Mouse (Mus musculus) liver, embryonic 15.5 days (tissue): ENCODE measurements at regions not wholly inside any gene's neighbourhood (a gene's known extent, or its start where the extent isn't known, plus 50 kb on each side); places are given as distances from the start of the nearest gene placed in this dataset.

Experiments used
- ATAC-seq: fragments of 200-750 bp; cut with Nextera tagmentation; 2 replicates; pipeline ENCODE4 v1.8.0; 2017; ENCODE audit warnings: moderate number of reproducible peaks, mild to moderate bottlenecking, moderate library complexity; ENCODE audit not compliant: insufficient read depth
- H3K27ac ChIP-seq: fragments of 300-500 bp; sonication (generic); replicated peaks from 2 replicates; pipeline ENCODE4 v1.5.1; 2015; ENCODE audit warnings: mild to moderate bottlenecking, inconsistent platforms
- H3K27me3 ChIP-seq: fragments of 300-500 bp; sonication (generic); 2 replicates; pipeline ENCODE4 v1.6.1; 2015; ENCODE audit warnings: mild to moderate bottlenecking, inconsistent platforms
- H3K36me3 ChIP-seq: fragments of 300-500 bp; sonication (generic); replicated peaks from 2 replicates; pipeline ENCODE4 v1.6.1; 2015; ENCODE audit warnings: moderate library complexity, mild to moderate bottlenecking, inconsistent platforms
- H3K4me1 ChIP-seq: fragments of 300-500 bp; sonication (generic); replicated peaks from 2 replicates; pipeline ENCODE4 v1.6.1; 2015; ENCODE audit warnings: inconsistent platforms
- H3K4me2 ChIP-seq: fragments of 300-500 bp; sonication (generic); 2 replicates; pipeline ENCODE4 v1.6.1; 2015; ENCODE audit warnings: moderate library complexity, mild to moderate bottlenecking, inconsistent platforms
- H3K4me3 ChIP-seq: fragments of 300-500 bp; sonication (generic); replicated peaks from 2 replicates; pipeline ENCODE4 v1.5.1; 2015; ENCODE audit warnings: mild to moderate bottlenecking, inconsistent platforms
- H3K9ac ChIP-seq: fragments of 300-500 bp; sonication (generic); 2 replicates; pipeline ENCODE4 v1.6.1; 2015; ENCODE audit warnings: moderate library complexity, mild to moderate bottlenecking, inconsistent platforms
- H3K9me3 ChIP-seq: fragments of 300-500 bp; sonication (generic); replicated peaks from 2 replicates; pipeline ENCODE4 v1.6.1; 2016; ENCODE audit warnings: inconsistent platforms
- WGBS: fragments of 180-500 bp; shearing (Covaris S2); methylation state at CpG from one replicate; pipeline ENCODE4 v1.1.7; 2015; ENCODE audit warnings: mixed read lengths; ENCODE audit not compliant: insufficient replicate concordance; 5-methylcytosine and 5-hydroxymethylcytosine counted together

DNA sequence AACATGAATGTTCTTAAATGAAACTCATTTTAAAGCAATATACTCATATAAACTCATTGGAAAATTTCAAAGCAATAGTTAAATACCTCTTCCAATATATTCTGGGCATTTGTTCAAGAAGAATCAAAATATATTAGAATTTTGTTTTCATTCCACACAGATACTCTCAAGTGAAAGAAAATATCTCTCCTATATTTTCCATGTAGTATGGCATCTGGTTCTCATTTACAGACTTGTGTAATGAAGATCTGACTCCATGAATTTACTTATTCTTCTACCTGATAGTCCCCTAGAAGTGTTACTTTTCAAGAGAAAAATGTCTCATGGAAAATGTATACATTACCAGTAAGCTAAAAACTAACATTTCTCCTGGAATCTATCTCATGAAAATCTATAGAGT is 144.2 kb upstream of the Col5a2 start:
- no peaks in the 10 kb centered on the region for H3K9me3 ChIP-seq
- H3K9ac ChIP-seq = no peak overlapping the region
- H3K27me3 ChIP-seq = no peaks in the 10 kb centered on the region
- H3K36me3 ChIP-seq = no peaks in the 10 kb centered on the region
- no peak for ATAC-seq
- H3K4me3 ChIP-seq = no peak overlapping the region
- no peak overlapping the region for H3K4me2 ChIP-seq
- no peaks in the 10 kb centered on the region for H3K4me1 ChIP-seq
- no peak overlapping the region for H3K27ac ChIP-seq

DNA sequence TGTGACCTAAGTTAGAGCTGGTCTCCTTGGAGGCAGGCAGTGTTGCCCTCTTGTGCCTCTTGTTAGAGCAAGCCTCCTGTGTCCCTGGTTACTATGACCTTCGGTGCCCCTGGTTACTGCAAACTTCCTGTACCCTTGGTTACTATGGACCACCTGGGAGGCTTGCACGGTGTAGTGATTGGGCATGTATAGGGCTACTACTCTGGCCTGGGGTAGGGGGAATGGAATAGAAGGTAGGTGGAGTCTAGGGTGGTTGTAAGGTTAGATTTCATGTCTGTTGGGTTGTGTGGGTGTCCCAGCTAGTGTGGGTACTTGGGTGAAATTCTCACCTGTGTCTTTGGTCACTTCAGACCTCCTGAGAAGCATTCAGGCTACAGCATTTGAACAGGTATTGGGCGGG is 141.7 kb upstream of the Wdr75 start:
- no peak overlapping the region for H3K4me3 ChIP-seq
- 54% methylated on average over 3 of the region's 3 CpGs for WGBS

DNA sequence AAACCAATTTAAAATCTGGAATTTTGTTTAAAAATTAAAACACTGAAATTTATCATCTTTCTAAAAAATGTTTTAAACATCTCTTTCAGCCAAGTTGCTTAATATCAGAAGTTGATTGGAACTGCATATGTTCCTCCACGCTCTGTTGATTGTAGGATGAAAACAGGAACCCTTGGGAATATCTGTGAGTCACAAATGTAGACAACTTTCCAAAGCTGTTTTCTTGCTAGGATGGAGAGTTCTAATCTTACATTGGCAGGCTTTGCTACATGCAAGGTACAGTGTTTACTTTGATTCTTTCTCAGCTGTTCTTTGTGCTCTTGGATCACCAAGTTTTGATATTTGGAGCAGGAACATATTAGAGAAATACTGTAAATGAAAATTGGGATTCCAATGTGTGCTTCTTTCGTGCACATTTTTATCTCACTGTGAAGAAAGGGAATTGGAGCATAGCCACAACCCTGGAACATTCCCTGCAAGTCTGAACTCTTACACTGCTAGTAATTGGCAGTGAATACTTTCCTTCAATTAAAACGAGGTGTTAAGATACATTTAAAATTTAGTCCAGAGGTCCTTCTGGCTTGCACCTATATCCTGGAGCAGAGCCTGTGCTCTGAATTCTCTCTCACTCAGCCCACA is 131.0 kb upstream of the Wdr75 start:
- no peak overlapping the region for H3K4me3 ChIP-seq
- no peaks in the 10 kb centered on the region for H3K27me3 ChIP-seq
- no peak overlapping the region for H3K27ac ChIP-seq
- no peak overlapping the region for H3K9ac ChIP-seq
- no peaks in the 10 kb centered on the region for H3K36me3 ChIP-seq
- 41% methylated on average over 3 of the region's 3 CpGs for WGBS
- H3K4me1 ChIP-seq = no peaks in the 10 kb centered on the region
- no peak overlapping the region for H3K4me2 ChIP-seq
- no peaks in the 10 kb centered on the region for H3K9me3 ChIP-seq
- ATAC-seq = no peak

More for the DNA sequence above, 141.7 kb upstream of the Wdr75 start:
- Histone ChIP-seq H3K9me3 (no peaks in the 10 kb centered on the region), H3K4me1 (no peaks in the 10 kb centered on the region), H3K27ac (no peak overlapping the region), H3K27me3 (no peaks in the 10 kb centered on the region), H3K36me3 (no peaks in the 10 kb centered on the region), H3K4me2 (no peak overlapping the region), H3K9ac (no peak overlapping the region)
- ATAC-seq = no peak

DNA sequence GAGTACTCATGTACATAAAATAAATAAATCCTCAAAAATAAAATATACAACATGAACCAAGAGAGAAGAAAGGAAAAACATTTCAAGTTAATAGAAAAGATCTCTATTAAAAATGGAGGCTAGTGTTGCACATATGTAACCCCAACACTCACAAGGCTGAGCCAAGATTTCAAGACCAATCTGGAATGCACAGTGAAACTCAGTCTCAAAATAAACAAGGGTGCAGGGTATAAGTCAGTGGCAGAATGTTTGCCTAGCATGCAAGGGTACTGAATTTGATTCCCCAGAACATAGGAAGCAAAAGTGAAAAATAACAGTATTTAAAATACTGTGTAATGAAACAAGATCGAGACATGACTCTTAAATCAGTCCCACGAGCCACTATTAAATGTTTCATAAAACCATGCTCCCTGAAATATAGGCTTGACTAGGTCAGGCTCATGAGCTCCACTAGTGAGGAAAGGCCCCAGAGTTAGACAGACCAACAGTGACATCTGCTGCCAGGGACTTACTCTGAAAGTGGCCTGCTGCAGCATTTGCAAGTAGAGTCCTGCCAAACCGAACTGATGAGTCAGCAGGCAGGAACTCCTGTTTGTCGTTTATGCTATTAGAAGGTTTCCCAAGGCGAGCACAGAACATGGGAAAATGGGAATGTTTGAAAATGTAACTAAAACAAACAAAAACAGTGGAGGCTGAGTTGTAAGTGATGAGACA is 122.4 kb upstream of the Wdr75 start:
- no peaks in the 10 kb centered on the region for H3K27me3 ChIP-seq
- H3K4me3 ChIP-seq = no peak overlapping the region
- H3K9me3 ChIP-seq = no peaks in the 10 kb centered on the region
- H3K9ac ChIP-seq = no peak overlapping the region
- no peaks in the 10 kb centered on the region for H3K4me1 ChIP-seq
- no peak overlapping the region for H3K4me2 ChIP-seq
- no peak for ATAC-seq
- no peak overlapping the region for H3K27ac ChIP-seq
- H3K36me3 ChIP-seq = no peaks in the 10 kb centered on the region
- WGBS = 32% methylated on average over 5 of the region's 5 CpGs

DNA sequence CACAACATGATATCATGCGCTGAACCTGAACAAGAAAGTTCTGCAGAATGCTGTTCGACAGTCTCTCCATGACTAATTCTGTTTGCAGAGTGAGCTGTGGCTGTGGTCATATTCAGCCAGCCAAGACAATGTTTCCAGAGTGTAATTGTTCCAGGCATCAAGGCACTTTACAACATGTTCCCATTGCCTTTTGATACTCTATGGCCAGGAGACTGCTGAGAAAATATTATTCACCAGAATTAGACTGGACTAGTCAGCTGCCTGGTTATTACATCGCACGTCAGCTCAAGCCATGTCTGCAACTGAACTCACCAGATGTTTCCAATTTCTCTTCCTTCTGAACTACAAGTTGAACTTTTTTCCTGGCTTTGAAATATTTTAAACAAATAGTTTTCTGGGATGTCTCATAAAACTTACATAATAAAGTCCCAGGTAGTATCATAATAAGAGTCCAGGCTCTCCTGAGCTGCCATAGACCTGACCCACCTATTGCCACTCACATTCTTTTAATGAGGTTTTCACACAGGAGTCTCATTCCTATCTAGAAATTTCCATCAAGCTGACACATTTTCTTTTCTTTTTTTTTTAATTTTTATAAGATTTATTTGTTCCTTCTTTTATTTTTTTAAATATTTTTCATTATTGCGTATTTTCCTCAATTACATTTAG is 119.1 kb upstream of the Wdr75 start:
- H3K9ac ChIP-seq = no peak overlapping the region
- H3K4me3 ChIP-seq = no peak overlapping the region
- ATAC-seq = no peak
- no peaks in the 10 kb centered on the region for H3K36me3 ChIP-seq
- no peaks in the 10 kb centered on the region for H3K4me1 ChIP-seq
- no peaks in the 10 kb centered on the region for H3K9me3 ChIP-seq
- H3K4me2 ChIP-seq = no peak overlapping the region
- whole genome bisulfite sequencing = 69% methylated on average over 5 of the region's 5 CpGs
- no peak overlapping the region for H3K27ac ChIP-seq
- no peaks in the 10 kb centered on the region for H3K27me3 ChIP-seq

DNA sequence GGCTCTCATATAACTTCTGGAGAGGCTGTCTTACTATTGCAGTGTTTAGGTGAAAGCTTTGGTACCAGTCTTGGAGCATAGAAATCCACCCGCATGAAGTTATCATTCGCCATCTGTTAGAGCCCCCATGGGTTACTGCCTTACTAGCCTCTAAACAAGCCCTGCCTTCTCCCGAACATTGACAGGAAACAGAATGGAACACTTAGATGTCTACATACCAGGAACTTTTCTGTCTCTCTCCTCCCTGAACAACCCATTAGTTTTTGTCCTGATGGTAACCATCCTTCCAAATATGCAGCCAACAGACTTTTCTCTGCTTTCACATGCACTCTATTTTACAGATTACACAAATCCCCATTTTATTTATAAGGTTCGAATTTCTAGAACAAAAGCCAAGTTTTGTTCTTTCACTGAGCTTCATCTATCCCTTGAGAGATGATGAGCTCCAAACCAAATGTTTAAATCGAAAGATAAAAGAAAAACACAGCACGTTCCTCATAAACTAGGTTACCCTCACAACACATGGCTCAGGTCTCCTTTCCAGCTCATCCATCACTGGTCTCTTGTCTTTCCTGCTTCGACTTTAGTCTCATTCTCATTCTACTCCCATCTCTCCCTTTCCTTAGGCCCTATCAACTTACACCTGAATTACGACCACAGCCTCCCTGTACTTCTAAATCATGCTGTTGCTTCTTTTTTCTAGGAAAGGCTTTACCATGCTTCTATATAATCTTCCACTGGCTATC is 114.8 kb upstream of the Wdr75 start:
- no peak for ATAC-seq
- no peaks in the 10 kb centered on the region for H3K27me3 ChIP-seq
- H3K4me1 ChIP-seq = no peaks in the 10 kb centered on the region
- no peaks in the 10 kb centered on the region for H3K9me3 ChIP-seq
- no peak overlapping the region for H3K4me3 ChIP-seq
- no peaks in the 10 kb centered on the region for H3K36me3 ChIP-seq
- WGBS = 59% methylated on average over 8 of the region's 8 CpGs
- H3K4me2 ChIP-seq = no peak overlapping the region
- H3K27ac ChIP-seq = no peak overlapping the region
- H3K9ac ChIP-seq = no peak overlapping the region

DNA sequence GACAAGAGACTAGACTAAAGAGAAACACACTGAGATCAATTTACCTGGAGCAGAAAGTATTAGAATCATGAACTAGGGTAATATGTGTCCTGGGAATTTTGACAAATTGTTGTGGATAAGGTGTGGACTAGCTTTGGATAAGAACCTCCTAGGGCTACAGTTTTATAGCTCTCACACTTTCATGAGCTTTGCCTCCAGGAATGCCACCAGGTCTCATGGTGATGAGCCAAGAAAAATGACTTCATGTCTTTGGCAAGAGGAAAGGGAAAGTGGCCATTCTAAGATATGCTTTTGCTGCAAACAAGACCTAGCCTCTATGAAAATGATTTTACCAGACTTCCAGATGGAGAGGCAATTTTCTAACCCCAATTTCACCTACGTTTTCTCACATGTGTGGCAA is 94.1 kb upstream of the Wdr75 start:
- no peaks in the 10 kb centered on the region for H3K27me3 ChIP-seq
- no peak overlapping the region for H3K4me3 ChIP-seq
- no peaks in the 10 kb centered on the region for H3K36me3 ChIP-seq
- H3K9ac ChIP-seq = no peak overlapping the region
- H3K9me3 ChIP-seq = no peaks in the 10 kb centered on the region
- no peaks in the 10 kb centered on the region for H3K4me1 ChIP-seq
- 39% methylated on average over 1 of the region's 1 CpGs for WGBS
- no peak overlapping the region for H3K27ac ChIP-seq
- no peak for ATAC-seq
- H3K4me2 ChIP-seq = no peak overlapping the region

DNA sequence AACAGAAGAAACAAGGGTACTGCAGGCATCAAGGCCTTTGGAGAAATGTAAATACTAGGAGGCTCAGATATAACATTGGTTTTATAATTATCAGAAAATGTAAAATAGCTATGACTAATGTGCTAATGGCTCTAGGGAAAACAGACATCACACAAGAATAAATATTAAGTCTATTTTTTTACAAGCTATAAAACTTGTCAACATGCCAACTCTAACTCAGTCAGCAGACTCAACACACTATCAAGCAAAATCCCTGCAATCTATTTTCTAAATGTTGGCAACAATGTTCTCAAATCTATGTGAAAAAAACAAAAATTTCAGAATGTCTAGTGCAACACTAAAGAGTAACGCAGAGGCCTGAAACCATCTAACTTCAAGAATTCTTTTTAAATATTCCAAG is 93.5 kb upstream of the Wdr75 start:
- no peaks in the 10 kb centered on the region for H3K36me3 ChIP-seq
- ATAC-seq = no peak
- no peak overlapping the region for H3K9ac ChIP-seq
- no peak overlapping the region for H3K4me3 ChIP-seq
- H3K9me3 ChIP-seq = no peaks in the 10 kb centered on the region
- H3K27ac ChIP-seq = no peak overlapping the region
- no peaks in the 10 kb centered on the region for H3K27me3 ChIP-seq
- 65% methylated on average over 1 of the region's 1 CpGs for WGBS
- no peak overlapping the region for H3K4me2 ChIP-seq
- no peaks in the 10 kb centered on the region for H3K4me1 ChIP-seq

DNA sequence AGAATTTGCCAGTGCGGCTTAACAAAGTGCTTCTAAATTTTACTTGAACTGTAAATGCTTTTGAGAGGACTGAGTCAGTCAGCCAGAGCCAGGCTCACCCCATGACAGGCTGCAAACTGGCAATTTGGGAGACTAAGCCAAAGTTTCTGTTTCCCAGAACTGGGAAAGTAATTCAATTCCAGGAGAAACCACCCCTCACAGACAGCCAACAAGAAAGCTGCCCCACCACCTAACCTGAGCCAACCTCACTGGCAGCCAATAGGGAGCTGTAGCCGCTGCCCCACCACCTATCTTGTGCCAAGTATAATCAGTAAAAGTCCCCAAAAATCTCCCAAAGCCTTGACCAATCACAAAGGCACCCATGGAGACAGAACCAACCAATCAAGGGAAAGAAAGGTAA is 71.6 kb upstream of the Wdr75 start:
- WGBS = 60% methylated on average over 2 of the region's 2 CpGs
- Histone ChIP-seq H3K9ac (no peak overlapping the region), H3K36me3 (no peaks in the 10 kb centered on the region), H3K4me2 (no peak overlapping the region), H3K27me3 (no peaks in the 10 kb centered on the region), H3K4me1 (no peaks in the 10 kb centered on the region), H3K27ac (no peak overlapping the region), H3K9me3 (no peaks in the 10 kb centered on the region), H3K4me3 (no peak overlapping the region)
- ATAC-seq = no peak

DNA sequence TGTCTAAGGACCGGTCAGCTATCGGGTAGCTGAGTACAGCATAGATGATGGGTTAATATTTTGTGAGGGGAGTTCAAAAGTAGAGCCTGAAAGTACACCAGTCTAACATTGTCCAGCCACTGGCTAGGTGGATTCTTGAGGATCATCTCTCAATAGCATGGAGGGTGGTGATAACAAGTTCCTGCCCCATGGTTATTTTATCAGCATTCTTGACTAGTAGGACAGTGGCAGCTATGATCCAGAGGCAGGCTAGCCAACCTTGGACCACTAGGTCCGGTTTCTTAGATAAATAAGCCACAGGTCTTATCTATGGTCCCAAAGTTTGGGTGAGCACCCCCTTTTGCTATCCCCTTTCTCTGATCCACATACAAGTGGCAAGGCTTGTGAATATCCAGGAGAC is 62.0 kb upstream of the Wdr75 start:
- peak; percentile 49; the same call in 1 of the 2 replicates for ATAC-seq
- no peak overlapping the region for H3K9ac ChIP-seq
- 62% methylated on average over 3 of the region's 3 CpGs for WGBS
- no peak overlapping the region for H3K4me3 ChIP-seq
- no peak overlapping the region for H3K4me2 ChIP-seq
- no peaks in the 10 kb centered on the region for H3K36me3 ChIP-seq
- H3K27ac ChIP-seq = no peak overlapping the region
- no peaks in the 10 kb centered on the region for H3K27me3 ChIP-seq
- H3K4me1 ChIP-seq = no peaks in the 10 kb centered on the region
- H3K9me3 ChIP-seq = no peaks in the 10 kb centered on the region

DNA sequence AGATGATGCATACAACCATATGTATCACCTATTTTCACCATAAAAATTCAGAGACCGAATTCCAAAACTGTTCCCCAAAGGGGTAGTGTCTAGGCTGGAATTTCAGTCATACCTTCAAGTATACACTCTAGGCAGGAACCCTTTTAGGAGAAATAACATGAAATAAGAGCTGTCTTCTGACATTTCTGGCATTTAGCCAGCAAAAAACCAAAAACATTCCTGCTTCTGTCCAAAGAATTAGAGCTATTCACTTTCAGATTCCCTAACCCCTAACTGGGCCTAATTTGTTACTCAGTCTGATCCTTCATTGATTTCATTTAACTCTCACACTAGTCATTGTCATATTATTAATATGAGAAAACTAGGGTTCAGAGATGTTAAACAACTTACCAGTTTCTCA is 49.8 kb upstream of the Wdr75 start:
- Histone ChIP-seq H3K4me2 (no peak overlapping the region), H3K27ac (no peak overlapping the region), H3K27me3 (no peaks in the 10 kb centered on the region), H3K9ac (no peak overlapping the region), H3K9me3 (0 out of 2 replicates have a peak, but pooled peaks cover 2% of the 10 kb centered on the region), H3K36me3 (no peaks in the 10 kb centered on the region), H3K4me3 (no peak overlapping the region), H3K4me1 (no peaks in the 10 kb centered on the region)
- no peak for ATAC-seq
- WGBS = 61% methylated on average over 1 of the region's 1 CpGs
